ENCODE assay signal across 8 mouse cellular contexts in the genomic region with DNA sequence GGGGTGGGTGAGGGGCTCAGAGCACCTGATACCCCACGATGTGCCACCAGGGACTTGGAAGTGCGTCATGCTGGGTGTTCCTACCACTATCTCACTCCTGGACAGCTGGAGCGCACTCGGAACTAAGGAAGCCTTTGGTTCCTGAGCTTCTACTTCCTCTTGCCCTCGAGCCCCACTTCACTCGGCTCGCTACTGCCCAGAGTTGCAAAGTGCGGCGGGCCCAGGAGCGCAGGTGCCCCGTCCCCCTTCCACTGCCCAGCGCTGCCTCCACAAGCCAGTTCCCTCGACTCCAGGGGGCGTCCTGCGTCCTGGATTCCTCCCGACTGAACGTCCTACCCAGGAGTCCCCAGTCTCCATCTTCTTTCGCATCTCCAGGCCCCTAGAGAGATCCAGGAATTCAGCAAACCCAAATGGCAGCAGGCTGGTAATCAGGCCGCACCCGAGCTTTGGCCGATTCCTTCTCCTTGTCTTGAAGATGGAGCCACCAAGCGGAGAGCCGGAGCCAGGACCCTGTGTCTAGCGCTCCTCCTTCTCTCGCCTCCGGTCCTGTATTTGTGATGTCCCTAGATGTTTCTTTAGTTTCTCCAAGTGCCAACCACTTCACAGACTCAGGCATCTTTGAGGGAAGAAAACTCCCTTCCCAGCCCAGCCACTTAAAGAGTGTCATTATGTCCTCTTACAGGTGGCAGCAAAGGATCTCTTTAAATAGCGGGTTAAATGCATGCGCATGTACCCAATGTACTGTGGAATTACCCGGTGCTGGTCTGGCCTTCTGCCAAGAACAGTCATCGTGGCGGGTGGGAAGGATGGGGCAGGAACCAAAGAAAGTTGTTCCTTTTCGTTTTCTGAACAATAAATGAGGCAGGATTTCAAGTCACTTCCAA. TPM values are rescaled to one million over a fixed set of nuclear protein-coding genes. Genes with fewer than 3 reads are reported as not detected.
DNase-seq lines count a peak whose midpoint lies in the region; ATAC-seq and TF ChIP-seq lines count a peak whose summit lies in the region.

No protein-coding gene starts in this region.

- no peaks in the 10 kb centered on the region for H3K36me3 ChIP-seq in limb, embryonic 14.5 days (ENCODE audit: control insufficient read depth, insufficient read depth, low read length)
- no peaks in the 10 kb centered on the region for H3K36me3 ChIP-seq in midbrain, embryonic 15.5 days (replicated peaks)

- H3K9me3 ChIP-seq in limb, embryonic 14.5 days (ENCODE audit: control insufficient read depth, low read length) = no peaks in the 10 kb centered on the region
- H3K9me3 ChIP-seq in midbrain, embryonic 15.5 days = no peaks in the 10 kb centered on the region

- H3K4me3 ChIP-seq in limb, embryonic 14.5 days (replicated peaks; ENCODE audit: low read length) = peak overlapping the region; percentile 92
- peak overlapping the region; percentile 96 for H3K4me3 ChIP-seq in midbrain, embryonic 15.5 days

- no peak for TF ChIP-seq POLR2A in limb, embryonic 14.5 days (IDR thresholded peaks at IDR 0.05; ENCODE audit: borderline replicate concordance, extremely low read depth, insufficient read depth, insufficient read length)

- peak overlapping the region; percentile 94 for H3K9ac ChIP-seq in limb, embryonic 14.5 days (ENCODE audit: low read depth, low read length, severe bottlenecking)
- H3K9ac ChIP-seq in midbrain, embryonic 15.5 days = peak overlapping the region; percentile 98

- peak overlapping the region; percentile 87 for H3K4me2 ChIP-seq in limb, embryonic 14.5 days (replicated peaks; ENCODE audit: low read depth, low read length, severe bottlenecking)
- peak overlapping the region; percentile 94 for H3K4me2 ChIP-seq in midbrain, embryonic 15.5 days

- H3K4me1 ChIP-seq in limb, embryonic 14.5 days (ENCODE audit: control insufficient read depth, insufficient read depth, low read length) = peaks cover 10% of the 10 kb centered on the region; the same call in 1 of the 2 replicates
- H3K4me1 ChIP-seq in midbrain, embryonic 15.5 days = peaks cover 29% of the 10 kb centered on the region

- under 1% methylated on average over 31 of the region's 32 CpGs for WGBS in limb, embryonic 14.5 days
- under 1% methylated on average over 32 of the region's 32 CpGs for WGBS in midbrain, embryonic 15.5 days

- peak; percentile 91 for DNase-seq in 3134 (ENCODE audit: extremely low read depth, insufficient read length, low spot score)
- DNase-seq in adrenal gland, adult 18-20 months (ENCODE audit: low spot score in 2 of 2) = peak; percentile 53 to 57
- peak; percentile 51 for DNase-seq in embryo, embryonic 11.5 days (ENCODE audit: low read depth, low spot score)
- peak; percentile 67 to 75 for DNase-seq in heart, adult 18-20 months
- DNase-seq in kidney, adult 18-20 months = peak; percentile 66
- peak; percentile 71 for DNase-seq in limb, embryonic 14.5 days (ENCODE audit: low spot score)
- DNase-seq in spleen, postnatal 10 days (ENCODE audit: low spot score in 2 of 2) = peak; percentile 18 to 54

- H3K27me3 ChIP-seq in limb, embryonic 14.5 days (ENCODE audit: control insufficient read depth, insufficient read depth, low read length) = no peaks in the 10 kb centered on the region
- H3K27me3 ChIP-seq in midbrain, embryonic 15.5 days (replicated peaks) = no peaks in the 10 kb centered on the region

- peak; percentile 20 for ATAC-seq in limb, embryonic 14.5 days (ENCODE audit: low FRiP score, low read depth)
- ATAC-seq in midbrain, embryonic 15.5 days (replicated peaks) = peak; percentile 56

- H3K27ac ChIP-seq in limb, embryonic 14.5 days (replicated peaks; ENCODE audit: low read depth, low read length) = peak overlapping the region; percentile 93
- H3K27ac ChIP-seq in midbrain, embryonic 15.5 days = peak overlapping the region; percentile 95

RNA-seq across cellular contexts. Expression of gene Setd7, which starts 0.7 kb away (rescaled TPM):
- total RNA-seq in adrenal gland, adult 18-20 months (2021) = 10 to 100 TPM; 48.3 to 48.8 TPM
- total RNA-seq in heart, adult 18-20 months (2021) = 10 to 100 TPM; 46.0 to 53.0 TPM
- polyA plus RNA-seq in limb, embryonic 14.5 days (2012; rRNA removed) = 19.6 and 21.5 TPM in 2 replicates
- polyA plus RNA-seq in limb, embryonic 14.5 days (2014; fragmentation: Nextera tagmentation; extraction: Ambion mirVana) = 5.7 and 6.1 TPM in 2 replicates
- 3.4 and 3.7 TPM in 2 replicates for polyA plus RNA-seq in midbrain, embryonic 15.5 days (2015; fragmentation: Nextera tagmentation; extraction: Ambion mirVana)

Comparison
In these comparisons a context has a peak if more than half of its experiments do, and no peak if none do; other contexts are left out.
1. Peak in every context shown above with its lines: DNase-seq, ATAC-seq, H3K4me3 ChIP-seq and H3K27ac ChIP-seq.
2. DNase-seq: peak in every context shown above with its lines; median percentile 91 in 3134; 71 in heart, adult 18-20 months; 71 in limb, embryonic 14.5 days; 66 in kidney, adult 18-20 months; 55 in adrenal gland, adult 18-20 months; 51 in embryo, embryonic 11.5 days; 36 in spleen, postnatal 10 days.